Mouse (Mus musculus) effector memory CD4-positive, alpha-beta T cell, adult 5 months (primary cell): ENCODE data around the gene Vmn1r81. TPM values are rescaled to one million over a fixed set of nuclear protein-coding genes. Genes with fewer than 3 reads are reported as not detected.

Source experiments
- polyA plus RNA-seq: library from polyadenylated mRNA; unstranded; fragments of 100-300 nt; shearing (Covaris generic); gene quantifications from one replicate; pipeline ENCODE4 v1.2.1, GENCODE M21; 2017

Gene Vmn1r81
- polyA plus RNA-seq: 0.04 TPM

GRCm38 (mm10) chr7:12268169-12268568, at the start of gene Vmn1r81:
Gene Vmn1r81, minus strand, starts transcription at chr7:12268269.

GRCm38 (mm10) chr7:12300130-12300529, 32.1 kb upstream of the Vmn1r81 start, which contains the start of gene Vmn1r82:
Gene Vmn1r82, plus strand, starts transcription at chr7:12300430.

Other genes with a start within 250 kb of the Vmn1r81 start
- gene Vmn1r77, start 231.5 kb downstream of the Vmn1r81 start, polyA plus RNA-seq: 0.06 TPM
- gene Vmn1r78, start 118.0 kb downstream of the Vmn1r81 start, polyA plus RNA-seq: 0.14 TPM
- not detected for gene Vmn1r79, start 97.0 kb downstream of the Vmn1r81 start, polyA plus RNA-seq
- gene Vmn1r80, start 79.0 kb downstream of the Vmn1r81 start, polyA plus RNA-seq: 0.10 TPM
- not detected for gene Vmn1r82, start 32.2 kb upstream of the Vmn1r81 start, polyA plus RNA-seq
- not detected for gene Vmn1r83, start 61.2 kb upstream of the Vmn1r81 start, polyA plus RNA-seq
- not detected for gene Vmn1r84, start 101.0 kb upstream of the Vmn1r81 start, polyA plus RNA-seq
- gene Zfp551, start 154.5 kb upstream of the Vmn1r81 start, polyA plus RNA-seq: 1.2 TPM
- gene Zfp606, start 210.0 kb upstream of the Vmn1r81 start, polyA plus RNA-seq: 2.1 TPM
- gene 2900092C05Rik, start 244.2 kb upstream of the Vmn1r81 start, polyA plus RNA-seq: not detected